Mouse (Mus musculus) T-helper 2 cell (primary cell): ENCODE data around the gene Gm5089.

Experiments
- in situ Hi-C: fragments of 300-600 bp; cut with MboI, MseI; formaldehyde crosslinking; loops from one replicate; pipeline ENCODE4 v1.15.1; 2025; ENCODE audit warnings: high pct_unique_total_duplicates

The Gm5089 gene

GRCm38 (mm10) chr14:122427204-122427560 lies 23.7 kb downstream of the Gm5089 start:
- in situ Hi-C loops = no loop called here

GRCm38 (mm10) chr14:122426529-122427203 lies 24.2 kb downstream of the Gm5089 start:
- in situ Hi-C loops = no loop called here

DNA sequence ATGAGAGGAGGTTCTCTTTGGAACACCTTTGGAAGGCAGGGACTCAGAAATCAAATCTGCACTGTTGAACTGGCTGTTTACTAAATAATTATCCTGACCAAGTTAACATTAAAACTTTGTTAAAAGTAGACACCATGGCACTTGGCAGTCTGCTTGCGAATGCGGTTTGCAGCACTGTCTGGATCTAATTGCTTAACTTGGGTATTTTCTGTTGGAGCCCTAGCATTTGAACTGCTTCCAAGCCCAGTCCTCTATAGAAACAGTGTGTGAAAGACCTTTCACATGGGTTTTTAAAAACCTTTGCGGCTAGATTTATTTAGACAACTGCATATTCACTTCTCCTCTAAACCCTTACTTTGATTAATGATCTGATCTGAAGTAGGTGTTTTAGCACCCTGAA lies 26.5 kb downstream of the Gm5089 start:
- in situ Hi-C loops = no loop called here

DNA sequence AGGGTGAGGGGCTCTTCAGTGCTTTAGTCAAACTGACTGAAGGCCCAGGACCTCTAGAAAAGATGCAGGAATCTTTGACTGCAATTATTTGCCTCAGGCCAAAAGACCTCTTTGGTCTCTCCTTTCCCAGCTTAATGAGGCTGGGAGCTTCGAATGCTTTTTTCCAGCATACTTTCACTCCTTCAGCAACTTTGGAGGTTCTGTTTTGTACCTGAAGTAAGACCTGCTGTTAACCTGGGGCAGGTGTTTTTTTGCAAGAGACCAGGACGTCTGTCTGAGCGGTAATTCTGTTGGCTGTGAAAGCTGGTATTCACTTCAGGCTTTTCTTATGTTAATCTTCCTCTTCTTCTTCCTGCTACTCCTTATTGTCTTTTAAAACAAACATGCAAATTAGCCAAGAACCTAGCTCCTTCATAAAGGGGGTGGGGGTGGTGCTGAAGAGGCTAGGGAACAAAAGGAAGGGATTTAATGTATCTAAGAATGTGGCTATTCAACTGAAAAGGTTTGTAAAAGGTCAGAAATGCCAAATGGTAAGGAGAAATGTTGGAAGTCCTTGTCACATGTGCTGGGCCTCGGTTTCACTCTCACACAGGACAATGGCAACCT lies 34.6 kb downstream of the Gm5089 start:
- in situ Hi-C loops = no loop called here

DNA sequence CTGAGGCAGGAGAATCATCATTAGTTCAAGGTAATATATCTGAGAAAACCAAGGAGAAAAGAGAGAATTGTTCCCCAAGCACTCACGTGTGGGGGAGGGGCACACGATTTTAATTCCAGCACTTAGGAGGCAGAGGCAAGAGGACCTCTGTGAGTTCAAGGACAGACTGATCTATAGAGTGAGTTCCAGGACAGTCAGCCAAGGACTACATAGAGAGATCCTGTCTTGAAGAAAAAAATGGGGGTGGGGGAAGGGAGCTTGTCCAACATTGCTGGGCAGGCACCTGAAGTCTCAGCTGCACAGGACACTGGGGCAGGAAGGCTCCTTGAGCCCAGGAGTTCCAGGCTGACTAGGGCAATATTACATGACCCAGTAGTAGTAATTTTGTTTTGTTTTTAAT lies 36.1 kb downstream of the Gm5089 start:
- in situ Hi-C loops = no loop called here

- in situ Hi-C loops = no loop called here
Observed at GRCm38 (mm10) chr14:122413542-122413928, 37.4 kb downstream of the Gm5089 start.

DNA sequence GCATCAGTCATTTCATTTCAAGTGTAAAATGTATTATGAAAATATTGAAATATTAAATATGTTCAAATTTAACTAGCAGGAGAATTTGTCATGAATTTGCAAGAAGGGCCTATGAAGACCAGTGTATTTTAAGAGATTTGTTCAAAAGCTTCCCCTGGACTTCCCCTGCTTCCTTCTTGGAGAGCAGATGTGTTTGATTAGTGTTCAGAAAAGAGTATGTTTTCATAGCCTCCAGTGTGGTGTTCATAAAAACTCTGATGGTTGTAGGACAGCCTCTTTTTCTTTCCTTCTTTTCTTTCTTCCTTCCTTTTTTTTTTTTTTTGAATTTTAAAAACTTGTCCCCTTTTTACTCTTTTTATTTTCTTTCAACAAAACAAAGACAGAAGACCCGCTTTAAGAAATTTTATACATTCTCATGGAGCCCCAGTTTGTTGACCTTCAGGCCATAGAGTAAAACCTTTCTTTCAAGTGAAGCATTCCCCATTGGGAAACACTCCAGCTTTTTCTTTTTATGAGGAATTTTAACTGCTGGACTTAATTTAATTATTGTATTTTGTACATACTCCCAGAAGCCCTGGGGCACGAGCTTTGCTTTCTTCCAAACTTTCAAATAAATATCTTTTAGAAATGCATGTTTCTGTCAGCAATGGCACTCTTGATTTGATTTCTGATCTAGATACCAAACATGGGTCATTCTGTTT lies 37.9 kb downstream of the Gm5089 start:
- in situ Hi-C loops = no loop called here

DNA sequence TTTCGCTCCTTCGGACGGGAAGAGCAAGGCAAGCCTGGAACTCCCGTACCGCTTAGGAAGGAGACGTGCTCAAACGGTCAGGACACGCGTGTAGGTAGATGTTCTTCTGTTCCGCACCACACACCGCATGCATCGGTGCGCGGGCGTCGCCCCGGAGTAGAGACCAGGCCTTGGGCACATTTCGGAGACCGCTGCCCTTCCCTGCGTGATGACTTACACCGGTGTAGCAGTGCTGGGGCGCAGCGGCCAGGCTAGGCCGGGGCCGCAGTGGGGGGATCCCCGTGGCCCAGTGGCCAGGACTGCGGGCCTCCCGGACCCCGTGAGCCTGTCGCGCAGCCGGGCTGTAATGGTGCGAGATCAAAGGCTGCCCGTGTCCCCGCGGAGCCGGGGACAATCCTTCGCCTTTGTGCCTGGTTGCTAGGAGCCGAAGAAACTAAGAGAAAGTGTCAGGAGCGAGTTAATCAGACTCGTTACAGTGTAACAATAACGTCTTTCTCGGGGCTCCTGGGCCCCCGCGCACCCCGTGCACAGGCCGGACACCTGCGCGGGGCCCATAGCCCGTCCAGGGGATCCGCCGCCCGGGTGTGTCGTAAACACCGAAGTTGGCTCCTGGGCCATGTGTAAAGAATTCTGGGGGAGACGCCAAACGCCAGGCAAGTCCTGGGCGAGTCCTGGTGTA lies 44.2 kb downstream of the Gm5089 start:
- in situ Hi-C loops = no loop called here

- in situ Hi-C loops = no loop called here
Observed at GRCm38 (mm10) chr14:122405897-122406540, 44.9 kb downstream of the Gm5089 start.

- in situ Hi-C loops = no loop called here
Observed at GRCm38 (mm10) chr14:122405236-122405635, 45.7 kb downstream of the Gm5089 start.

DNA sequence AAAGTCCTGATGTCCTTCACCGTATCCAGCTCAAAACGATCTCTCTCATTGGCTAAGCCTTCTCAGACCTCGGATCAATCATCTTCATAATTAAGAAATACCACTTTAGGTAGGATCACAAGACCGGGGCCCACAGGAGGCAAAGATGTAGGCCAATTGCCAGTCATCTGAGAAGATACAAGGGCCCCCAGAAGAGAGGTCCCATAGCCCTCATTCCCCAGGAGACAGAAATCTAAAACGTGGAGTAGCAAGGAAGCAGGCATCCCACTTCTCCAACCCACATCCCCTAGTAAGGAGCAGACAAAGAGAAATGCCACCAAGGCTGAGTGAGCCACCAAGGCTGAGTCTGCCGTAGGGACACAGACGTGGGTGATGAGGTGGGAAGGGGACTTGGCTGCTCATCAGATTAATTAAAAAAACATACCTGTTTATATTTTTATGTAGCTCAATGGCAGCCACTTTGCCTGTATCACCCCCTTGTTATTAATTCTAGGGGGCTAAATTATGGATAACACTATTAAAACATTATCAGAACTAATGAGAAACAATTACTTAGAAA lies 46.2 kb downstream of the Gm5089 start:
- in situ Hi-C loops = no loop called here

DNA sequence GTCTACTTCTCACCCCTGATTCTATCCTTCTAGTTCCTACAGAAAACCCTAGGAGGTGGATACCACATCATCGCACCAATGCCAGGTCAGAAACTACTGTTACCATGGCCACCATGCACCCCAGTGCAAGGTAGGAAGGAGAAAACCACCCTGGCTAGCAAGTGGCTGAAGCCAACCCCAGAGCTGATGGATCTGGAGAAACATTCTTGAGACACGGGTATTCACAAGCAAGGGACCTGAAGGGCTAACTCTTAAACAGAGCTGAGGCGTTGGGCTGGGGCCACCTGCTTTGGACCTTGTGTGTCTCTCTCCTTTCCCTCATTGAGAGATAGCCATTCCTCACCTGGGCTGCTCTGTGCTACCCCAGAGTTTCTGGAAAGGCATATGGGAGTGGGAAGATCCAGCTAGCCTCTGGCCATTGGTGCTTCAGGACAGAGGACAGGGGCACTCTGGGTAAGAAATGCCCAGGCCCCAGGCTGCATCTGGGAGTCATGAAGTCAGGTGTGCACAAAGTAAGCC lies 47.4 kb downstream of the Gm5089 start:
- in situ Hi-C loops = no loop called here

DNA sequence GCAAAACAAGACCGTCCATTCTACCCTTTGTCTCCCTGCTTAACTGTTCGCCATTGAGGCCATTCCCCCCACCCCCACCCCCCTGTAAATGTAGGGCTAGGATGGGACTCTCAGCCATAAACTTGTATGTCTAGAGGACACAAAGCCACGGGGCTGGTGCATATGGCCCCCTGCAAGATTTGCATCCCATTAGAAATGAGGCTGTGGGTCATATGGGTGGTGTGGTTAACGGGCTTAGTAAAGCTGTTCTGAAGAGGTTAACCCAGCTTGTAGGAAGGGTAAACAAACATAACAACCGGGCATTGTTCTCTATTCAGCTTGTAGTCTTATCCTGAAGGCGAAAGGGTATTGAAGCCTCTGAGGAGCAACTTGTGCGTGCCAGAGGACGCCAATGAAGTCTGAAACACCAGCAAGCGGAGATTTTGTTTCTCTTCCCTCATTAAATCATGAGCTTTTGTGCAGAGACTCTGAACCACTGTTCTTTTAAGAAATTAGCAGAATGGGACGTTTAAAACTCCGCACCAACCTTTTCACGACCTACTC lies 48.1 kb downstream of the Gm5089 start:
- in situ Hi-C loops = no loop called here

DNA sequence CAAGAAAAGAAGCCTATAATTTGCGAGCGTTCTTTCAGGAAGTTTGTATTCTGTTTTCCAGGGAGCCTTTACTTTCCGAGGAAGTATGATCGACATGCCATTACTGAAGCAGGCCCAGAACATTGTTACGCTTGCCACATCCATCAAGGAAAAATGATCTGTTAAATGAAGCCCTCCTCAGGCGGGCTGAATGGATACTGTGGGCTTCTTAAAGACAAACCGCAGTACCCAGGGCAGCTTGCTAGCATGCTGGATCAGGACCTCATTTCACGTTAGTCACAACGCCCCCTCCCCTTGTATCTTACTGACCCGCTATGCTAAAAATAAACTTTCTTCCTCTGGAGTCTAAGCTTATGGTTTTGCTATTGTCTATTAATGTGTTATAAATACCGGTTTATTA lies 49.0 kb downstream of the Gm5089 start:
- in situ Hi-C loops = no loop called here

DNA sequence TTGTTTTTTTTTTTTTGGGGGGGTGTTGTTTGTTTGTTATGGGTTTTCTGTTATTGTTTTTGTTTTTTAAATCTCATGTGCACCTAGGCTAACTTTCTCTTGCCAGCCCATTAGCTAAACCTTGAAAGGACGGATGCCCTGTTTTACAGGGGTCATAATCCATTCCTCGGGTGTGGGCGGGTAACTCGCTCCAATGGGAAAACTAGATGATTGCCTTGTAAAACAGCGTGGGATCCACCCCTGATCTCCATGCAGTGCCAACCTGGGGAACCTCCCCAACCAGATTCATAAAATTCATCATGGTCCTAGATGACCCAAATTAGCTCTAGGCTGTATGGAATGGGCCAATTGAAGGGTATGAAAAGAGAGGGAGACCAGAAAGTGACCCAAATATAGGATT lies 51.0 kb downstream of the Gm5089 start:
- in situ Hi-C loops = no loop called here

DNA sequence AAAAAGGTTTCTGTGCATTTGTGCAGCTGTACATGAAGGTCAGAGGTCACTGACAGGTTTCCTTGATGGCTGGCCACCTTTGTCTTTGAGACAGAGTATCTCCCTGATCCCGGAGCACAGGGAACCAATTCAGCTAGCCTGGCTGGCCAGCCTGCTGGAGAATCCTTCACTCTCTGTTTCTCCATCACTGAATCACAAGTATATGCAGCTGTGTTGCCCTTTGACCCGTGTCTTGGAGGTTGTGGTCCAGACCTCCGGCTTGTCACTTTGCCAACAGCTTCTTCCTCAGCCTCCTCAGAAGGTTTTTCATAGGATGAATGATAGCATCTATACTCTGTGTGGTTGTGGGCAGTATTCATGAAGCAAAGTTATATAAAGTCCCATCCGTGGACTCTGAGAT lies 52.2 kb downstream of the Gm5089 start:
- in situ Hi-C loops = no loop called here

DNA sequence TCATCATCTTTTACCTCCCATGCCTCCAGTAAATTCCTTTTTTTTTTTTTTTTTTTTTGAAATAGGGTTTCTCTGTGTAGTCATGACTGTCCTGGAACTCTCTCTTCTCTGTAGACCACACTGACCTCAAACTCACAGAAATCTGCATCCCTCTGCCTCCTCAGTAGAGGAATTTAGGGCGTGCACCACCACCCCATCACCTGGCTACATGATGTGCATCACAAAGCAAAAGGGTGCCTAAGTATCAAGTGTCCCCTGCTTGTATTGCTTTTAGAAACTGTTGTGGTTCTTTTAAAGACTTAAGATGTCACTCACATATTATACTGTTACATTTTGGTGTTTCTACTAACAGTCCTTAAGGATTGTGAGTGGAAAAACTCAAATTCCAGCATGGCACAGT lies 57.8 kb downstream of the Gm5089 start:
- in situ Hi-C loops = no loop called here

GRCm38 (mm10) chr14:122390935-122391334 lies 60.0 kb downstream of the Gm5089 start:
- in situ Hi-C loops = no loop called here

DNA sequence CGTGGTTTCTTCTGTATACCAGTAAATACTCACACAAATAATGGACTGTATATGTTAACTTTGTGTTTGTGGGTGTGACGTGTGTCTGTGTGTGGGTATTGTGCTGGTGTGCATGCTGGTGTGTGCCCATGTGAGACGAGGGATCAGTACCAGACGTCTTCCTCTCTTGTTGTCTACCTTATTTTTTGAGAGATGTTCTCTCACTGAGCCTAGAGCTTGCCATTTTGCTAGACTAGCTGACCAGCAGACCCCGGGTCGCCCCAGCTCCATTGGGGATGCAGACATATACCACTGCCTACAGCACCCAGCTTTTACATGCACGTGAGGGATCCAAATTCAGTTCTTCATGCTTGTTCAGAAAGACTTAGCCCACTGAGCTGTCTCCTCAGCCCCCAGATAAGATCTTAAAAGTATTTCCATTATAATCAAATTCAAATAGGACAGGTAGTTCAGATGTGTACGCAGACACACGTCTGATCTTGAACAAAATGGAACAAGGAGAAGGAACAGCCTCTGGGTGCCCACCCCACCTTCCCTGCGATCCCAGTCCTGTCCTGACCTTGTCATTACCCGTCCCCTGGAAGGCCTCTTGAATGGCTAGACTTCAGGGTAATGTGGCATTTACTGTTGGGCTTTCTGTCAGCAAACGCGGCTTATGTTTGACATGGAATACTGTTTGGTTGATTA lies 61.1 kb downstream of the Gm5089 start:
- in situ Hi-C loops = no loop called here

DNA sequence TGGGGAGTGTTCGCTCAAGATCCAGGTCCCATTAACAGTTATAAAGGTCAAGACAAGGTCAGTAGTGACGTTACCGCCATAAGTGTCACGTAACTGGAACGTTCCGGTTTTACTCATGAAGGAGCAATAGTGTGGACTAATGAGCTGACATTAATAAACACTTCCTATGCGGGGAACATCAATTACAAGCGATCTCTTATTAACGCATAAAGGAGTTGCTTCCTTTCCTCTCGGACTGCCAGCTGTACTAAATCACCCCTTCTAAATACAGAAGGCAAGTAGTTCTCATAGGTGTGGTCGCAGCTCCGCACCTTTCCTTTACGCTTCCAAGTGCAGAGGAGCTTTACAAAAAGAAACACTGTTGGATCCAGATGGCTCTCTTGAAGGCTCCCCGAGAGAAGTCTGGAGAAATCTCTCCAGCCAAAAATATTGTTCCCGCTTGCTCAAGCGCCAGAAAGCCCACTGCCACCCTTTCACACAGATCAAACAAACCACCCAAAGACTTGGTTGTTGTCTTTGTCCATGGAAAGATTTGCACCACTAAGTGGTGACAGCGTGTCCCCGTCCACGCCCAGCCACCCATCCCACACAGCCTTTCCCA lies 62.4 kb downstream of the Gm5089 start:
- in situ Hi-C loops = no loop called here
